Mouse (Mus musculus) megakaryocyte, embryonic 14.5 days (primary cell): ENCODE data around the gene Fat2.

Source experiments
- FLI1 ChIP-seq: IDR thresholded peaks from 2 replicates; pipeline ENCODE4 v1.6.1; 2012; ENCODE audit warnings: low read length, inconsistent platforms, mixed read lengths
- GATA1 ChIP-seq: IDR thresholded peaks from 3 replicates; pipeline ENCODE4 v1.6.1; 2012; ENCODE audit warnings: mixed read lengths, low read length, inconsistent platforms, borderline replicate concordance

DNA sequence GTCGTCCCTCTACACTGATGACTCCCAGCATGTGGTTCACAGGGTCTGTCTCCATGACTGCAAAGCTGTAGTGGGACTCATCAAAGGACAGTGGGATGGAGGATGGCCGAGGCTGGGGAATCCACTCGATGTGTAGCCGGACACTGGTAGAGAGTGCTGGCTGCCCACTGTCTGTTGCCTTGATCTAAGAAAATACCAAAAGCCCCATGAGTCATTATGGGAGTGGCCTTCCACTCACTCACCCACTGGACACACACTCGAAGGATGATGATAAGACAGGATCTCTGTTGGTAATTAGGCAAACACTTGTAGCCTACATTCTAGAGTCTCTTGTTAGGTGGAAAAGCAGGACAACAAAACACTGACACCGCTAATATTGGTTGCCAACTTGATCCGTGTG is 44.5 kb downstream of the Fat2 start:
- TF ChIP-seq FLI1: no peak
- no peak for TF ChIP-seq GATA1
